13 mouse cellular contexts compared by ENCODE assay signal in the genomic region with DNA sequence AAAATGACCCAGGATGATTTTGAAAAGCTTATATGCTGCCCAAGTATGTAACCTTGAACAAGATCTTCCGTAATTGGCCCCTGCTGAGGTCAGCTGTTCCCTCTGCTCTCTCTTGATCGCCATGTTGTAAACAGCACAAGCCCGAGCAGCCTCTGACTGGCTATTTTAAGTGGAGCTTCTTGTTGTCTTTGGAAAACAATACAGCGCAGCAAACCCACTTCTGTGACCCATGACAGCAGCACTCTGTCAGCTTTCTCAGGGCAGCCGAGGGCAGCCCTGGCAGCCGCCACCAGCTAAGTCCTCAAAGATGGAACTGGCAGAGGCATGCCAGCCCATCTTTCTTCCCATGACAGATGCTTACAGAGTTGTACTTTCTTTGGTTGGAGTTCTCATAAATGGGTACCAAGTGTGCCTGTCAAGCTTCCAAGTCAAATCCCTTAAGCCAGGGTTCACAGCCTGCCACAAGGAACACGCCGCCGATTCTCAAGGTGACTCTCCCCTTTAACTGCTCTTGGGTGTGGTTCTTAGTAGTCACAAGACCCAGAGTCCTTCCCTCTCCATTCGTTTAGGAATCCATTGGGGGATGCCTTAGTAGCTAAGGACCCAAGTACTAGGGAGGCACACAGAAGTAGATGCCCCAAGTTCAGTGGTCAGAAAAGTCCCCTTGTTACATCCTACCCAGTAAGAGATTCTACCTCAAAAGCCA.
"Had no signal": no experiment of that assay in that cellular context is flagged by ENCODE, and none has a peak within 500 bp of the region (broad histone marks: within the 10 kb centered on the region; RNA-seq: fewer than 3 reads in every experiment).

No protein-coding gene starts in this region.

- H3K27me3 ChIP-seq: limb, embryonic 15.5 days; liver, embryonic 12.5 days; neural tube, embryonic 15.5 days had no signal

- H3K4me2 ChIP-seq: limb, embryonic 15.5 days; liver, embryonic 12.5 days; lung, embryonic 14.5 days; neural tube, embryonic 15.5 days had no signal

- H3K9ac ChIP-seq: limb, embryonic 15.5 days; liver, embryonic 12.5 days; lung, embryonic 14.5 days; neural tube, embryonic 15.5 days had no signal

- ATAC-seq: liver, embryonic 12.5 days had no signal

- H3K27ac ChIP-seq: left cerebral cortex, adult 2 months; limb, embryonic 15.5 days; liver, embryonic 12.5 days; midbrain, embryonic 10.5 days; neural tube, embryonic 15.5 days had no signal

- H3K4me3 ChIP-seq: left cerebral cortex, adult 2 months; limb, embryonic 15.5 days; liver, embryonic 12.5 days; midbrain, embryonic 10.5 days; myocyte; neural tube, embryonic 15.5 days had no signal

- H3K36me3 ChIP-seq: limb, embryonic 15.5 days; liver, embryonic 12.5 days; midbrain, embryonic 10.5 days; neural tube, embryonic 15.5 days had no signal

- DNase-seq: lung, embryonic 14.5 days; lung, postnatal 10 days; lung, postnatal 4 days; midbrain, embryonic 14.5 days; right cerebral cortex, adult 18-20 months; right cerebral cortex, postnatal 25 days; thymus, postnatal 4 days had no signal

- H3K4me1 ChIP-seq: liver, embryonic 12.5 days had no signal

- H3K9me3 ChIP-seq: limb, embryonic 15.5 days; liver, embryonic 12.5 days; midbrain, embryonic 10.5 days; neural tube, embryonic 15.5 days had no signal
